8 mouse cellular contexts compared by ENCODE assay signal in genomic region chr14:27114362-27115274, GRCm38 (mm10). TPM values are rescaled to one million over a fixed set of nuclear protein-coding genes. Genes with fewer than 3 reads are reported as not detected.
DNase-seq lines count a peak whose midpoint lies in the region; ATAC-seq and TF ChIP-seq lines count a peak whose summit lies in the region.

Gene Arhgef3 (plus strand): TSS chr14:27114899.

- peak within 1 kb of the TSS; percentile 98 for H3K4me2 ChIP-seq in embryonic facial prominence, embryonic 13.5 days
- peak within 1 kb of the TSS; percentile 93 for H3K4me2 ChIP-seq in heart, embryonic 14.5 days (ENCODE audit: low read length)
- H3K4me2 ChIP-seq in kidney, postnatal 0 days (ENCODE audit: low read length) = peak within 1 kb of the TSS; percentile 89
- H3K4me2 ChIP-seq in neural tube, embryonic 13.5 days = peak within 1 kb of the TSS; percentile 99

- peaks cover 14% of the 10 kb centered on the region; the same call in 1 of the 2 replicates for H3K4me1 ChIP-seq in embryonic facial prominence, embryonic 13.5 days
- H3K4me1 ChIP-seq in heart, embryonic 14.5 days (ENCODE audit: control insufficient read depth in 2 of 2, insufficient read depth in 2 of 2, low read length in 2 of 2) = peaks cover 2 to 12% of the 10 kb centered on the region in 2 experiments; a peak in 3 of 4 replicates
- H3K4me1 ChIP-seq in kidney, postnatal 0 days (replicated peaks; ENCODE audit: insufficient read depth, low read length) = peaks cover 12% of the 10 kb centered on the region; the same call in 1 of the 2 replicates
- peaks cover 13% of the 10 kb centered on the region for H3K4me1 ChIP-seq in neural tube, embryonic 13.5 days (replicated peaks)

- peak within 1 kb of the TSS; percentile 65 for H3K4me3 ChIP-seq in embryonic facial prominence, embryonic 13.5 days
- H3K4me3 ChIP-seq in heart, embryonic 14.5 days (ENCODE audit: control insufficient read depth in 1 of 2, insufficient read depth in 1 of 2, low read depth in 1 of 2, low read length in 2 of 2) = peak within 1 kb of the TSS; percentile 59 to 87
- peak within 1 kb of the TSS; percentile 47 for H3K4me3 ChIP-seq in kidney, postnatal 0 days (replicated peaks; ENCODE audit: low read depth, low read length)
- H3K4me3 ChIP-seq in neural tube, embryonic 13.5 days = peak within 1 kb of the TSS; percentile 54

- ATAC-seq in embryonic facial prominence, embryonic 13.5 days (ENCODE audit: insufficient number of reproducible peaks, insufficient read depth, low FRiP score, low TSS enrichment, low read depth) = peak; percentile 64; the same call in 1 of the 2 replicates
- ATAC-seq in heart, embryonic 14.5 days (ENCODE audit: insufficient number of reproducible peaks, insufficient read depth, low FRiP score, low read depth) = peak; percentile 80
- ATAC-seq in kidney, postnatal 0 days (replicated peaks; ENCODE audit: low FRiP score, low read depth) = peak; percentile 80
- peak; percentile 63; the same call in 1 of the 2 replicates for ATAC-seq in neural tube, embryonic 13.5 days (ENCODE audit: low read depth)

- DNase-seq in right cerebral cortex, postnatal 4 days = peak; percentile 35
- no peak for DNase-seq in right cerebral cortex, postnatal 14 days
- DNase-seq in kidney, postnatal 0 days (ENCODE audit: low spot score) = peak; percentile 71
- peak; percentile 66 to 73 for DNase-seq in lung, adult 18-20 months
- DNase-seq in urinary bladder, postnatal 25 days (ENCODE audit: low spot score) = peak; percentile 75

- H3K27ac ChIP-seq in embryonic facial prominence, embryonic 13.5 days = no peak within 1 kb of the TSS
- 0 out of 4 replicates have a peak within 1 kb of the TSS, but pooled peaks of 1 of the 2 experiments have one; percentile 15 for H3K27ac ChIP-seq in heart, embryonic 14.5 days (replicated peaks in 1 of 2; ENCODE audit: control insufficient read depth in 1 of 2, insufficient read depth in 1 of 2, low read depth in 2 of 2, low read length in 2 of 2)
- no peak within 1 kb of the TSS for H3K27ac ChIP-seq in kidney, postnatal 0 days
- no peak within 1 kb of the TSS for H3K27ac ChIP-seq in neural tube, embryonic 13.5 days (replicated peaks)

- H3K9ac ChIP-seq in embryonic facial prominence, embryonic 13.5 days = peak within 1 kb of the TSS; percentile 76
- peak within 1 kb of the TSS; percentile 68 for H3K9ac ChIP-seq in heart, embryonic 14.5 days (ENCODE audit: low read length)
- peak within 1 kb of the TSS; percentile 54 for H3K9ac ChIP-seq in kidney, postnatal 0 days (ENCODE audit: low read depth, low read length)
- H3K9ac ChIP-seq in neural tube, embryonic 13.5 days = peak within 1 kb of the TSS; percentile 63

- no peaks in the 10 kb centered on the region for H3K9me3 ChIP-seq in embryonic facial prominence, embryonic 13.5 days
- no peaks in the 10 kb centered on the region for H3K9me3 ChIP-seq in heart, embryonic 14.5 days (ENCODE audit: control insufficient read depth, low read length)
- H3K9me3 ChIP-seq in kidney, postnatal 0 days (replicated peaks; ENCODE audit: low read length) = no peaks in the 10 kb centered on the region
- no peaks in the 10 kb centered on the region for H3K9me3 ChIP-seq in neural tube, embryonic 13.5 days

- peak; percentile 35; the same call in 1 of the 2 replicates for TF ChIP-seq CTCF in kidney, postnatal 0 days (IDR thresholded peaks at IDR 0.05; ENCODE audit: low read depth)

- H3K36me3 ChIP-seq in embryonic facial prominence, embryonic 13.5 days = no peaks in the 10 kb centered on the region
- no peaks in the 10 kb centered on the region for H3K36me3 ChIP-seq in heart, embryonic 14.5 days (ENCODE audit: control insufficient read depth, insufficient read depth, low read length)
- H3K36me3 ChIP-seq in kidney, postnatal 0 days (ENCODE audit: insufficient read depth, low read length) = no peaks in the 10 kb centered on the region
- no peaks in the 10 kb centered on the region for H3K36me3 ChIP-seq in neural tube, embryonic 13.5 days

- under 1% methylated on average over 58 of the region's 58 CpGs for WGBS in embryonic facial prominence, embryonic 13.5 days
- under 1% methylated on average over 58 of the region's 58 CpGs for WGBS in heart, embryonic 14.5 days
- WGBS in kidney, postnatal 0 days = under 1% methylated on average over 58 of the region's 58 CpGs
- WGBS in neural tube, embryonic 13.5 days = 1% methylated on average over 57 of the region's 58 CpGs

- peaks cover 27% of the 10 kb centered on the region for H3K27me3 ChIP-seq in embryonic facial prominence, embryonic 13.5 days
- H3K27me3 ChIP-seq in heart, embryonic 14.5 days (ENCODE audit: control insufficient read depth, insufficient read depth, low read length) = no peaks in the 10 kb centered on the region
- H3K27me3 ChIP-seq in kidney, postnatal 0 days (ENCODE audit: insufficient read depth, low read length) = no peaks in the 10 kb centered on the region
- H3K27me3 ChIP-seq in neural tube, embryonic 13.5 days = peaks cover 48% of the 10 kb centered on the region

RNA-seq across cellular contexts. Expression of gene Arhgef3, which starts in this region (rescaled TPM):
- 12.6 and 12.8 TPM in 2 replicates for polyA plus RNA-seq in embryonic facial prominence, embryonic 13.5 days (2015; fragmentation: Nextera tagmentation; extraction: Ambion mirVana)
- 14.7 and 15.4 TPM in 2 replicates for polyA plus RNA-seq in heart, embryonic 14.5 days (2014; fragmentation: Nextera tagmentation; extraction: Ambion mirVana)
- 20.0 and 20.4 TPM in 2 replicates for polyA plus RNA-seq in kidney, postnatal 0 days (2015; fragmentation: Nextera tagmentation; extraction: Ambion mirVana)
- polyA plus RNA-seq in neural tube, embryonic 13.5 days (2015; fragmentation: Nextera tagmentation; extraction: Ambion mirVana) = 3.3 and 6.1 TPM in 2 replicates
